Mouse (Mus musculus) liver, postnatal 0 days (tissue): ENCODE measurements around the gene Ncbp3.

Experiments
- CTCF ChIP-seq: sonication (generic); IDR thresholded peaks from 2 replicates; pipeline ENCODE4 v1.5.1; 2016; ENCODE audit warnings: antibody characterized with exemption, low read depth
- EP300 ChIP-seq: IDR thresholded peaks from 2 replicates; pipeline ENCODE4 v1.6.1; 2016; ENCODE audit warnings: antibody characterized with exemption, low read depth, mild to moderate bottlenecking

DNA sequence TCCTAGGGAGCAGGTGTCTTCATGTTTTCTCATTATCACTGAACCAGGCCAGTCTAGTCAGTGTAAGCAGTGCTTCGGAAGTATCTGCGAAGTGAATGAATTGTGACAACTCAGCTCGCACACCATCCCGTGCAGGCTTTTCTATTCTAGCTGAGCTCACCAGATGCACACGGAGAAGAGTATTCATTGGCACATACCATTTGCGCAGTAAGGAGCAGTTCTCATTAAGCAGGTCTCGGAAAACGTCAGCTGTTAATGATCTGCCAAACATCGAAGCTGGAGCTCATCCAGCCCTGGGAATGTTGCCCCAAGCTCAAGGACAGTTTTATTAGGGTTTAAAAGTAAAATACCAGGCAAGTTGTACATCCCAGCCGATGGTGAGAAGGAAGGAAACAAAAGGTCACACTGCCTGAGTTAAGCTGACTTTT, 37.2 kb downstream of the Ncbp3 start:
- TF ChIP-seq CTCF = no peak
- TF ChIP-seq EP300 = no peak
